Mouse (Mus musculus) MEL (cell line): Measurements from ENCODE around the gene Pnpo. TPM values are rescaled to one million over a fixed set of nuclear protein-coding genes. Genes with fewer than 3 reads are reported as not detected.

Source experiments
- DNase-seq: peaks from one replicate; pipeline ENCODE4 v3.0.0; 2011; ENCODE audit warnings: low read depth, low spot score
- H3K27ac ChIP-seq: 2 replicates; pipeline ENCODE4 v1.5.1; 2012; ENCODE audit warnings: low read depth, mild to moderate bottlenecking, control low read depth, low read length, moderate library complexity; ENCODE audit not compliant: control insufficient read depth
- H3K27me3 ChIP-seq, 2 experiments: fragments of 150-350 bp in 1 of 2; sonication (generic) in 1 of 2; 2 replicates each; pipeline ENCODE4 v1.6.1; 2012; ENCODE audit warnings: low read length in 2 of 2, mild to moderate bottlenecking in 2 of 2, improper control_type of control experiment in 1 of 2, moderate library complexity in 1 of 2; ENCODE audit not compliant: insufficient read depth in 2 of 2, control insufficient read depth in 1 of 2
- H3K36me3 ChIP-seq, 2 experiments: 2 replicates each; pipeline ENCODE4 v1.6.1; 2012 to 2014; ENCODE audit warnings: low read length in 2 of 2, improper control_type of control experiment in 1 of 2, inconsistent platforms in 1 of 2, mild to moderate bottlenecking in 1 of 2; ENCODE audit not compliant: insufficient read depth in 2 of 2, control insufficient read depth in 1 of 2
- H3K4me1 ChIP-seq, 2 experiments: fragments of 150-350 bp in 1 of 2; sonication (generic) in 1 of 2; 2 replicates each; pipeline ENCODE4 v1.6.1; 2012; ENCODE audit warnings: low read length in 2 of 2, improper control_type of control experiment in 1 of 2, mild to moderate bottlenecking in 1 of 2; ENCODE audit not compliant: insufficient read depth in 2 of 2, control insufficient read depth in 1 of 2
- H3K4me3 ChIP-seq, 2 experiments: fragments of 150-350 bp in 1 of 2; sonication (generic) in 1 of 2; 2 replicates each; pipeline ENCODE4 v1.5.1; 2012; ENCODE audit warnings: low read depth in 2 of 2, low read length in 2 of 2, mild to moderate bottlenecking in 2 of 2, moderate library complexity in 2 of 2, control low read depth in 1 of 2, improper control_type of control experiment in 1 of 2; ENCODE audit not compliant: control insufficient read depth in 1 of 2, insufficient read depth in 1 of 2
- H3K79me2 ChIP-seq: 2 replicates; pipeline ENCODE4 v1.6.1; 2012; ENCODE audit warnings: mild to moderate bottlenecking, low read length, moderate library complexity; ENCODE audit not compliant: control insufficient read depth, poor library complexity, insufficient read depth
- H3K9ac ChIP-seq: 2 replicates; pipeline ENCODE4 v1.6.1; 2012; ENCODE audit warnings: low read depth, mild to moderate bottlenecking, control low read depth, low read length, moderate library complexity; ENCODE audit not compliant: control insufficient read depth, poor library complexity, severe bottlenecking
- H3K9me3 ChIP-seq: fragments of 150-350 bp; sonication (generic); replicated peaks from 2 replicates; pipeline ENCODE4 v1.6.1; 2012; ENCODE audit warnings: mild to moderate bottlenecking, low read length, improper control_type of control experiment, moderate library complexity; ENCODE audit not compliant: insufficient read depth
- BHLHE40 ChIP-seq: IDR thresholded peaks from 2 replicates; pipeline ENCODE4 v1.6.1; 2012; ENCODE audit warnings: low read depth, mild to moderate bottlenecking, inconsistent platforms, low read length, improper control_type of control experiment, borderline replicate concordance
- CTCF ChIP-seq, 3 experiments: IDR thresholded peaks in 2 of 3; conservative IDR thresholded peaks in 1 of 3; 2 replicates each; pipeline ENCODE4 v1.5.1; 2011 to 2012; ENCODE audit warnings: low read length in 3 of 3, low read depth in 2 of 3, mild to moderate bottlenecking in 2 of 3, improper control_type of control experiment in 1 of 3, inconsistent platforms in 1 of 3, mixed read lengths in 1 of 3, moderate library complexity in 1 of 3; ENCODE audit not compliant: control insufficient read depth in 1 of 3, insufficient read depth in 1 of 3, poor library complexity in 1 of 3, severe bottlenecking in 1 of 3
- ELF1 ChIP-seq: IDR thresholded peaks from 2 replicates; pipeline ENCODE4 v1.6.1; 2014; ENCODE audit warnings: low read depth, mild to moderate bottlenecking, inconsistent platforms, low read length, improper control_type of control experiment, moderate library complexity
- EP300 ChIP-seq, 2 experiments: IDR thresholded peaks; 2 replicates each; pipeline ENCODE4 v1.6.1; 2011; ENCODE audit warnings: improper control_type of control experiment in 2 of 2, low read length in 2 of 2, low read depth in 1 of 2, mild to moderate bottlenecking in 1 of 2
- GATA1 ChIP-seq: IDR thresholded peaks from 2 replicates; pipeline ENCODE4 v1.6.1; 2011; ENCODE audit warnings: low read depth, low read length, improper control_type of control experiment
- HCFC1 ChIP-seq: IDR thresholded peaks from 2 replicates; pipeline ENCODE4 v1.6.1; 2012; ENCODE audit warnings: low read depth, mild to moderate bottlenecking, inconsistent platforms, low read length, improper control_type of control experiment, moderate library complexity
- KAT2A ChIP-seq: conservative IDR thresholded peaks from 2 replicates; pipeline ENCODE4 v1.6.1; 2012; ENCODE audit warnings: low read depth, low read length, improper control_type of control experiment, inconsistent platforms
- MAX ChIP-seq: IDR thresholded peaks from 2 replicates; pipeline ENCODE4 v1.6.1; 2011; ENCODE audit warnings: low read length, improper control_type of control experiment
- MYB ChIP-seq: IDR thresholded peaks from 2 replicates; pipeline ENCODE4 v1.6.1; 2011; ENCODE audit warnings: mild to moderate bottlenecking, low read depth, low read length, improper control_type of control experiment
- POLR2AphosphoS2 ChIP-seq: IDR thresholded peaks from 2 replicates; pipeline ENCODE4 v1.6.1; 2011; ENCODE audit warnings: low read length, improper control_type of control experiment
- RCOR1 ChIP-seq: IDR thresholded peaks from 2 replicates; pipeline ENCODE4 v1.6.1; 2012; ENCODE audit warnings: low read depth, mild to moderate bottlenecking, inconsistent platforms, low read length, improper control_type of control experiment
- SMC3 ChIP-seq: IDR thresholded peaks from 2 replicates; pipeline ENCODE4 v1.6.1; 2011; ENCODE audit warnings: low read depth, low read length, improper control_type of control experiment
- TAL1 ChIP-seq: IDR thresholded peaks from 2 replicates; pipeline ENCODE4 v1.6.1; 2012; ENCODE audit warnings: mild to moderate bottlenecking, inconsistent platforms, low read length, moderate library complexity, mixed read lengths
- ZNF384 ChIP-seq: IDR thresholded peaks from 2 replicates; pipeline ENCODE4 v1.6.1; 2012; ENCODE audit warnings: low read depth, mild to moderate bottlenecking, inconsistent platforms, low read length, improper control_type of control experiment
- polyA plus RNA-seq, 2 experiments: library from polyadenylated mRNA; stranded (reverse) in 1 of 2; unstranded in 1 of 2; fragments of >175 nt in 1 of 2; fragments of >200 nt in 1 of 2; gene quantifications; 2 replicates each; pipeline versions ENCODE4 v1.2.1 to v1.2.4; 2012; ENCODE audit warnings: low replicate concordance in 2 of 2, low read depth in 1 of 2; ENCODE audit not compliant: insufficient read length in 2 of 2, insufficient read depth in 1 of 2, missing spikeins in 1 of 2
- total RNA-seq: library from RNA; depleted of rRNA; stranded (reverse); fragments of 300-350 nt; gene quantifications from 2 replicates; pipeline ENCODE4 v1.2.3, GENCODE M21; 2012

Pnpo gene
- total and polyA plus RNA-seq, 3 experiments, result 38.8 to 55.7 TPM; not detected in 1

DNA sequence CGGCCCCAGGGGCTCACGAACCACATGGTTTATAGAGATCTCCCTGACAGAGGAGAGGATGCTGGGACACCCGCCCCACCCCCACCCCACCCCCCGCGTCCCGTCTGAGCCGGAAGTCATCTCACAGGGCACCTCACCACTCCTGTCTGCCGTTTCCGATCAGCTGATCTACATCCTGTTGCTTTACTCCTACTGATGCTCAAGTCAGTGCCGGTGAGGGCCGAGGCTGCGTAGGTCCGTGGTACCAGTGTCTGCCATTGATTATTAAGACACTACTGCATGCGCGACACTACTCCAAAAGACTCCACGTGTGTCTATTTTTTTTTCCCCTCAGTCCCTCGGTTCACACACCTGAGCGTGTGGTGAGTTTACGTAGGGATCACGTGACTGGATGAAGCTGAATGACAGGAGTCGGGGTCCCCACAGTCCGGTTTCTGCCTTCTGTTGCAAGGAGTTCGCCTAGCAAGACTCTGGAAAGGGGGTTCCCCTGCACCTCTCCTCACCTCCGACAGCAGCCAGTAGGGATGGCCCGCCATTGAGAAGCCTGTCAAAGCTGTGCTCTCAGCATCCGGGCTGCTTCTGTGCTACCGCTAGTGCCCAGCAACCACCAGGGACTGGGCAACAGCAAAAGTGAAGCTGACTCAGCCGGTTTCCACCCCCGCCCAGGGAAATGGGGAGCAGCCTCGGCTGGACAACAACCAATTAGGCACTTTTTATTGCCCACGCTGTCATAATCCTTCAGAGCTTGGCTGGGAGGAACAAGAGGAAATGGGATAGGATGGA is 44.3 kb upstream of the Pnpo start:
- H3K27ac ChIP-seq, result no peak overlapping the region
- no peaks in the 10 kb centered on the region for H3K79me2 ChIP-seq
- H3K4me3 ChIP-seq, result no peak overlapping the region
- peaks cover 0 to 9% of the 10 kb centered on the region in 2 experiments; a peak in 3 of 4 replicates for H3K4me1 ChIP-seq
- TF ChIP-seq RCOR1 (no peak), CTCF (IDR thresholded peaks at IDR 0.05 in 2 of 3, conservative IDR thresholded peaks at IDR 0.05 in 1 of 3; ENCODE audit: control insufficient read depth in 1 of 3, insufficient read depth in 1 of 3, low read depth in 2 of 3, low read length in 3 of 3, poor library complexity in 1 of 3, severe bottlenecking in 1 of 3) (no peak)
- no peak for DNase-seq
- peaks cover 0 to 4% of the 10 kb centered on the region in 2 experiments; a peak in 2 of 4 replicates for H3K27me3 ChIP-seq
- H3K9ac ChIP-seq, result no peak overlapping the region
- peaks cover 0 to 8% of the 10 kb centered on the region in 2 experiments; a peak in 2 of 4 replicates for H3K36me3 ChIP-seq
- H3K9me3 ChIP-seq, result no peaks in the 10 kb centered on the region

DNA sequence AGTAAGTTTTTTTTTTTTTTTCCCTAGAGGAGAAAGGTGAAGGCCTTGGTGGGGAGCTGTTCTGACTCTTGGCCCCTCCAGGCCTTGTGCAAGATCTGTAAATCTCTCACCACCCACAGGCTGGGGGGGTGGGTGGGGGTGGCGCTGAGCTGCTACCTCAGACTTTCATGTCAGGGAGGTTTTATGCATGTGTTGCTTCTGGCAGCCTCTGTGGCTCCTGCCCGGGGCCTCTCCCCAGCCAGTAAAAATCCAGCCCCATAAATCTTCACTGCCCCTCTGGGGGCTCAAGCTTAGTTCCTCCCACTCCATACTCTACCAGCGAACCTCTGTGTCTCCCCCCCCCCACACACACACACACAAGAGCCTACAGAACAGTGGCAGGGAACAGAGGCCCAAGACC is 42.7 kb upstream of the Pnpo start:
- no peak overlapping the region for H3K4me3 ChIP-seq
- no peaks in the 10 kb centered on the region for H3K4me1 ChIP-seq
- no peaks in the 10 kb centered on the region for H3K36me3 ChIP-seq
- TF ChIP-seq KAT2A (no peak), BHLHE40 (no peak), SMC3 (no peak), ELF1 (no peak)
- DNase-seq, result no peak
- H3K9ac ChIP-seq, result no peak overlapping the region
- H3K27me3 ChIP-seq, result peaks cover 0 to 4% of the 10 kb centered on the region in 2 experiments; a peak in 2 of 4 replicates
- no peak overlapping the region for H3K27ac ChIP-seq
- no peaks in the 10 kb centered on the region for H3K9me3 ChIP-seq
- no peaks in the 10 kb centered on the region for H3K79me2 ChIP-seq

DNA sequence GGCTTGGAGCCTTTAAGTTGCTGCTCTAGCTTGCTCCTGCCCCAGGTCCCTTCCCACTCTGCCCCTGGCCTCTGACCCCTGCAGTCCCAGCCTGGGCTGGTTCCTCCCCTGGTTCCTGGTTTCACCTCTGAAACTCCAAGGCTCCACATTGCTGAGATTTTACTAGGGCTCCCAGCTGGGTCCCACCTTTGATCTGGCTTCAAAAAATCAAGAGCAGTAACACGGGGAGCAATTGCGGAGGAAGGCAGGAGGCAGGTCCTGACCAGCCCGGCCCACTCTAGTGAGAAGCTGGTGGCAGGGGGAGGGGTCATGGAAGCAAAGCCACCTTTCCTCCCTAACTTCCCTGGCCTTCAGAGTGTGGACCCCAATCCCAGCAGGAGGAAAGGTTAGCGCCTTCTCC is 41.1 kb upstream of the Pnpo start:
- TF ChIP-seq MAX, result no peak
- no peak for TF ChIP-seq TAL1
- no peak for TF ChIP-seq ZNF384
- no peak for TF ChIP-seq EP300 (IDR thresholded peaks at IDR 0.05; ENCODE audit: low read depth in 1 of 2, low read length in 2 of 2)
- no peak for TF ChIP-seq MYB
- no peak for TF ChIP-seq HCFC1
- no peak for TF ChIP-seq POLR2AphosphoS2
- TF ChIP-seq GATA1, result no peak
- TF ChIP-seq CTCF (IDR thresholded peaks at IDR 0.05 in 2 of 3, conservative IDR thresholded peaks at IDR 0.05 in 1 of 3; ENCODE audit: control insufficient read depth in 1 of 3, insufficient read depth in 1 of 3, low read depth in 2 of 3, low read length in 3 of 3, poor library complexity in 1 of 3, severe bottlenecking in 1 of 3), result no peak
- no peaks in the 10 kb centered on the region for H3K36me3 ChIP-seq
- H3K27ac ChIP-seq, result no peak overlapping the region
- no peak for DNase-seq
- no peak overlapping the region for H3K4me3 ChIP-seq
- peaks cover 0 to 4% of the 10 kb centered on the region in 2 experiments; a peak in 2 of 4 replicates for H3K27me3 ChIP-seq
- no peaks in the 10 kb centered on the region for H3K79me2 ChIP-seq
- no peak overlapping the region for H3K9ac ChIP-seq
- no peaks in the 10 kb centered on the region for H3K4me1 ChIP-seq
- no peaks in the 10 kb centered on the region for H3K9me3 ChIP-seq
